Mouse (Mus musculus) hematopoietic stem cell, adult 5-6 weeks (primary cell): ENCODE results near the gene Sec31b. TPM values are rescaled to one million over a fixed set of nuclear protein-coding genes. Genes with fewer than 3 reads are reported as not detected.

ENCODE experiments used
- ATAC-seq, 2 experiments: fragments of 125-278 bp in 1 of 2; replicated peaks in 1 of 2; 2 replicates each; pipeline ENCODE4 v1.8.0; 2016 to 2017; ENCODE audit warnings: inconsistent platforms in 2 of 2, mild to moderate bottlenecking in 2 of 2, moderate number of reproducible peaks in 2 of 2, low read depth in 1 of 2, moderate TSS enrichment in 1 of 2; ENCODE audit not compliant: low FRiP score in 2 of 2, poor library complexity in 2 of 2, severe bottlenecking in 2 of 2, insufficient read depth in 1 of 2, low TSS enrichment in 1 of 2
- total RNA-seq: library from RNA; stranded (forward); fragments of 172-1452, 232-1000 nt; gene quantifications from 2 replicates; pipeline ENCODE4 v1.2.3, GENCODE M21; 2017

The Sec31b gene
- 0.88 and 1.6 TPM in 2 replicates for total RNA-seq

- ATAC-seq = peak; percentile 7 to 15; a peak in 1 of 4 replicates
Measured at GRCm38 (mm10) chr19:44545321-44546041, at the start of gene Sec31b. Gene Sec31b, minus strand, starts transcription at chr19:44545864.

- ATAC-seq = no peak
Measured at GRCm38 (mm10) chr19:44594180-44594579, 48.5 kb upstream of the Sec31b start.

- no peak for ATAC-seq
Measured at GRCm38 (mm10) chr19:44591638-44592037, 46.0 kb upstream of the Sec31b start.

- ATAC-seq = peak in 1 of 2 experiments; percentile 56; a peak in 3 of 4 replicates
Measured at GRCm38 (mm10) chr19:44590992-44591391, 45.3 kb upstream of the Sec31b start.

GRCm38 (mm10) chr19:44589591-44590223, 44.0 kb upstream of the Sec31b start:
- no peak for ATAC-seq

- ATAC-seq = no peak
Measured at GRCm38 (mm10) chr19:44588036-44588435, 42.4 kb upstream of the Sec31b start.

GRCm38 (mm10) chr19:44582638-44583309, 37.1 kb upstream of the Sec31b start:
- ATAC-seq = peak; percentile 92 to 97

GRCm38 (mm10) chr19:44582103-44582502, 36.4 kb upstream of the Sec31b start:
- ATAC-seq = no peak

GRCm38 (mm10) chr19:44578038-44578437, 32.4 kb upstream of the Sec31b start:
- ATAC-seq = peak; percentile 30 to 54; a peak in 3 of 4 replicates

GRCm38 (mm10) chr19:44576275-44576674, 30.6 kb upstream of the Sec31b start:
- no peak for ATAC-seq

GRCm38 (mm10) chr19:44567763-44568162, 22.1 kb upstream of the Sec31b start:
- no peak for ATAC-seq

GRCm38 (mm10) chr19:44564006-44564405, 18.3 kb upstream of the Sec31b start:
- no peak for ATAC-seq

- peak; percentile 97 to 98 for ATAC-seq
Measured at GRCm38 (mm10) chr19:44562652-44563206, 17.1 kb upstream of the Sec31b start, which contains the start of gene Hif1an. Gene Hif1an, plus strand, starts transcription at chr19:44562850.

- peak; percentile 95 to 96 for ATAC-seq
Measured at GRCm38 (mm10) chr19:44554861-44555590, 9.4 kb upstream of the Sec31b start, which contains the start of gene Ndufb8. Gene Ndufb8, minus strand, starts transcription at chr19:44555440.

- peak in 1 of 2 experiments; percentile 25; a peak in 1 of 4 replicates for ATAC-seq
Measured at GRCm38 (mm10) chr19:44554490-44554860, 8.8 kb upstream of the Sec31b start.

- ATAC-seq = no peak
Measured at GRCm38 (mm10) chr19:44553286-44553685, 7.6 kb upstream of the Sec31b start.

- no peak for ATAC-seq
Measured at GRCm38 (mm10) chr19:44552731-44553130, 7.1 kb upstream of the Sec31b start, which contains the start of gene Gm20538. Gene Gm20538, minus strand, starts transcription at chr19:44552831.
